Mouse (Mus musculus) mesoderm, embryonic 11.5 days (tissue): ENCODE measurements around the gene Ndufs4.
"Not testable (repeated sequence)": the region's sequence is repeated elsewhere in the genome, so short reads cannot be mapped to it uniquely, and the experiment has no call there.

Experiments
- DNase-seq: peaks from one replicate; pipeline ENCODE4 v3.0.0-alpha.2; 2012; ENCODE audit warnings: low read depth, low spot score

The Ndufs4 gene

GRCm38 (mm10) chr13:114343001-114343400 is 45.1 kb downstream of the Ndufs4 start:
- no peak for DNase-seq

GRCm38 (mm10) chr13:114319835-114320389 is 68.1 kb downstream of the Ndufs4 start:
- DNase-seq, result no peak

DNA sequence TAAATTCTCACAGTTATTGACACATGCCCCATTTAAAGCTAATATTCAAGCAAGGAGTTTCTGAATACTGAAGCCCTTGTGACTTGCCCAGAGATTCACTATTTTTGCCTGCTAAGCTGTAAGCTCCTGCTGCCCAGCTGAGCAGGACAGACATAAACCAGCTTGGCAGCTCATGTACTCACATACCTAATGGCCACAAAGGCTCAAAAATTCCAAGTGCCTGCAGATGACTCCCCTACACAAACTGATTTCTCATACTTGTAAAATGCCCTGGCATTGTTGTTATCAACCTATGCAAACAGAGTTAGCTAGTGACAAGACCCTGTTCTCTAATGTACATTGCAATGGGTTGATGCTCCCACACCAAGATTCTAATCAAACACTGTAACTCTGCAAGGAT is 68.9 kb downstream of the Ndufs4 start:
- DNase-seq, result no peak

DNA sequence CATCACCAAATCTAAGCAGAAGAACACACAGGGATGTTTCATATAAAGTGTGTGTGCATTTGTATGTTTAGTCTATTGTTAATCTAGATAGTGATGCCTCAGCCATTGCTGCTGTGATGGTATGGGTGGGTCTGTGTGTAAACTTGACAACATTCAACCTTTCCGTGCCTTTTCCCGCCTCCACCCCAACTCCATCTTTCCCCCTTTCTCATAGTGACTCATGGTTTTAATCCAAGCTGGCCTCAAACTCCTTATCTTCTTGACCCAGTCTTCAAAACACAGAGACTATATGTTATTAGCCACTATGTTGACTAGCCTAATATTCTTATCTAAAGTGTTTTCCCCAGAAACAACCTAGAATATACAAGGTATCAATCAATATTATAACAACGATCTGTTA is 72.7 kb downstream of the Ndufs4 start:
- DNase-seq, result no peak

GRCm38 (mm10) chr13:114314953-114315352 is 73.1 kb downstream of the Ndufs4 start:
- DNase-seq, result no peak

DNA sequence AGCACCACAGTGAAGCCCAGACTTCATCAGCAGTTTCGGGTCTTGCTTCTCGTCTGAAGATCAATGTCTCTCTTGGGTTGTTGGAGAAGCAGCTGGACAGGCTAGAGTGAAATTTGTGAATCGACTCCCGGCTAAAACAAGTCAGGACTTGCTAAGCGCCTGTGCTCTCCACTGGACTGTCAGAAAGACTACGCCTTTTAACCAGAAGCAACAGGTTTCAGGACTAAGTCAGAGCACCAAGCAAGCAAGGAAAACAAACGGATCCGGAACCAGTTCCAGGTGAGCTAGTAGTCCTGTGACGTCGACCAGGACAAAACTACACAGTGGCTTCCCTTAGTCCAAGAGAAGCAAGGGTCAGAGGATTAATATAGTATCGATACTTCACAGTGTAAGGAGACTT is 77.5 kb downstream of the Ndufs4 start:
- DNase-seq, result no peak

DNA sequence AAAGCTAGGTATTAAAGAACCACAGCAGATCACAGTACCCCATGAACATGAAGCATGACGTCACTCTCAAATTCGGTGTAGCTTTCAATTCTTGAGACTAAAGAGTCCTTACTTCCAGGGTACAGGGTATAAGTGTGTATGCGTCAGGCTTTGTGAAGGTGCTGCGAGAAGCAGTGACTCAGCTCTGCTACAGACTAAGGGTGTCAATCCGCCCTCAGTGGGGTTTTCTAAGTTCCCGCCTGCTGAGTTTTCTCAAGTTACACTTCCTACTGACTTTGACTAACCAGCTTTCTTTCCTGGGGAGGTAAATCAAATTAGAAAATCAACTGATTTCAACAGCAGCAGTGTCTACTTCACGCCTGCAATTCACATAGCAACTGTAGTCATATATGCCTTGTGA is 83.4 kb downstream of the Ndufs4 start:
- no peak for DNase-seq

DNA sequence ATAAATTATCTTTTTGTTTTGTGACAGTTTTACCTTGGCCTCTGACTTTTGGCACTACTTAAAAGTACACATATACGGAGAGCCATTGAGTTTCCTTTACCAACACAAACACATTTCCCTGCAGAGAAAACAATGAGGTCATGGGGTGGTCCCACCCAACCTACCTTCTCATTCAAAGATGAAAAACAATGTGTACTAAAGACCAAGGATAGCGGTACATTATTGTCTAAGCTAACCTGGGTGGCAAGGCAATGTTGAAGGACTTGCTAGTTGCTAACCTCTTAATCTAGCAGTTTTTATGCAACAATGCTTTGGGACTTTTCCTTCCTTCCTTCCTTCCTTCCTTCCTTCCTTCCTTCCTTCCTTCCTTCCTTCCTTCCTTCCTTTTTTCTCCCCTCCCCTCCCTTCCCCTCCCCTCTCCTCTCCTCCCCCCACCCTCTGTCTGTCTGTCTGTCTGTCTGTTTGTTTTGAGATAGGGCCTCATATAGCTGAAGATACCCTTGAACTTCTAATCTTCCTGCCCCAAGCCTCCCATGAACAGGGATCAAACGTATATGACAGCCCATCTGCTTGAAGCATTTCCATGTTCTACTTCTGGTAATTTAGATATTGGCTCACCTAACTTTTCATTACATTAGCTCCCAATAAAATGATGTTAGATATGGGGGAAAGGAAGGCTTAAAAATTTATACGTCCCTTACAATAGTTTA is 84.4 kb downstream of the Ndufs4 start:
- no peak for DNase-seq

DNA sequence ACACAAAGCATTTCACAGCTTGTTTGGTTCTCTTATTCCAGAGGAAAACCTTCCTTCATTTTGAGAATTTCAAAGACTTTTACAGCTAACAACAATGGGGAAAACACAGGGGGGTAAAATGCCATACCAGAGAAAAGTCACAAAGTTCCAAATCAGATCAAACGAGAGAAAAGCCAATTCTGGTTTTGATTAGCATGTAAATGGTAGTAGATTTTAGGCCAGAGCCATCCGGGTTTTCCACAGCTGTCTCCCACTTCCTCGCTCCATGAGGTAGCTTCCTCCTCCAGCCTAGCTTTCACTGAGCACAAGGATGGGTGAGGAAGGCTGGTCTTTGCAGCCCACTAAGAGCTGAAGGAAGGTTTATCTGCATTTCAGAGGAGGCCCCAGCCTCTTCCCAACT is 90.3 kb downstream of the Ndufs4 start:
- no peak for DNase-seq

- no peak for DNase-seq
Measured at GRCm38 (mm10) chr13:114296556-114296955, 91.5 kb downstream of the Ndufs4 start.

GRCm38 (mm10) chr13:114289411-114289810 is 98.6 kb downstream of the Ndufs4 start:
- DNase-seq, result no peak

- no peak for DNase-seq
Measured at GRCm38 (mm10) chr13:114288511-114288910, 99.5 kb downstream of the Ndufs4 start.

DNA sequence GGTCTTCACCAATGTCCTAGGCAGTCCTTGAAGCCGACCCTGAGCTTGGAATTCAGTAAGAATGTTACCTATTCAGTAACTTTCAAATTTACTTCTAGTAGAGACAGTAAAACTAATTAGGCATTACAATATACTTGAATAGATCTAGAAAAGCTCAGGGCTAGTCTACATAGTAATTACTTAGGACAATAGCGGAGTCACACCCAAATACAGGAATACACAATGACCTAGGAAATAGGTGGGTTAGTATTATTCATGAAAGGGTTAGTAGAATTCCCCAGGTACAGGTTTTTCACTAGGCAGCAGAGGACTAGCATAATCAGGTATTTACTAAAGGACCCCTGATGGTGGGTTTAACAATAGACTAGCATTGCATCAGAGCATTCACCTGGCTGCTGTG is 109.4 kb downstream of the Ndufs4 start:
- DNase-seq, result not testable (repeated sequence)

GRCm38 (mm10) chr13:114277277-114277676 is 110.8 kb downstream of the Ndufs4 start:
- no peak for DNase-seq

- no peak for DNase-seq
Measured at GRCm38 (mm10) chr13:114271410-114272105, 116.5 kb downstream of the Ndufs4 start.

DNA sequence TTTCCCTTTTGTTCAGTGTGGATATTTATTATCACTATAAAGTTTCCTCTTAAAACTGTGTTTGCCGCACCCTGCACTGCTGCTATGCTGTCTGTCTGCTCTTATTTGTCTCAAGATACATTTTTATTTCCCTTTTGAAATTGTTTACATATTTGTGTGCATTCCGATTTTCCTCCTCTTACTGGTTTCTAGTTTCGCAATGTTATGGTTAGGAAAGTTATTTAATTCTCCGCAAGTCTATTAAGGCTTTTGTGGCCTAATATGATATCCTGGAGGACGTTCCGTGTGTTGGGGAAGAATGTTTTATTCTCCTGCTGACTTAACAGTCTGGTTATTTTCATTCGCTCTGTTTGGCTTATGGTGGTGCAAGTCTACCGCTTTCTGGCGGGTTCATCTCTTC is 120.3 kb downstream of the Ndufs4 start:
- no peak for DNase-seq

- peak; percentile 25 for DNase-seq
Measured at GRCm38 (mm10) chr13:114260486-114261205, 127.4 kb downstream of the Ndufs4 start.

GRCm38 (mm10) chr13:114254697-114255096 is 133.4 kb downstream of the Ndufs4 start:
- DNase-seq, result no peak
